Mouse (Mus musculus) layer of hippocampus, postnatal 36 days (tissue): Measurements from ENCODE around the gene Col6a3. TPM values are rescaled to one million over a fixed set of nuclear protein-coding genes. Genes with fewer than 3 reads are reported as not detected.

Experiments
- DNase-seq, 2 experiments: peaks; one replicate each; pipeline ENCODE4 v3.0.0; 2022
- total RNA-seq, 2 experiments: library from RNA; stranded (reverse); gene quantifications; 2 replicates each; pipeline ENCODE4 v1.2.3; 2021

Col6a3 gene
- 1 to 10 TPM; 3.7 to 4.3 TPM for total RNA-seq

GRCm38 (mm10) chr1:90843836-90844235, at the start of gene Col6a3:
TSS of gene Col6a3 (minus strand) at chr1:90843971.
- no peak for DNase-seq

DNA sequence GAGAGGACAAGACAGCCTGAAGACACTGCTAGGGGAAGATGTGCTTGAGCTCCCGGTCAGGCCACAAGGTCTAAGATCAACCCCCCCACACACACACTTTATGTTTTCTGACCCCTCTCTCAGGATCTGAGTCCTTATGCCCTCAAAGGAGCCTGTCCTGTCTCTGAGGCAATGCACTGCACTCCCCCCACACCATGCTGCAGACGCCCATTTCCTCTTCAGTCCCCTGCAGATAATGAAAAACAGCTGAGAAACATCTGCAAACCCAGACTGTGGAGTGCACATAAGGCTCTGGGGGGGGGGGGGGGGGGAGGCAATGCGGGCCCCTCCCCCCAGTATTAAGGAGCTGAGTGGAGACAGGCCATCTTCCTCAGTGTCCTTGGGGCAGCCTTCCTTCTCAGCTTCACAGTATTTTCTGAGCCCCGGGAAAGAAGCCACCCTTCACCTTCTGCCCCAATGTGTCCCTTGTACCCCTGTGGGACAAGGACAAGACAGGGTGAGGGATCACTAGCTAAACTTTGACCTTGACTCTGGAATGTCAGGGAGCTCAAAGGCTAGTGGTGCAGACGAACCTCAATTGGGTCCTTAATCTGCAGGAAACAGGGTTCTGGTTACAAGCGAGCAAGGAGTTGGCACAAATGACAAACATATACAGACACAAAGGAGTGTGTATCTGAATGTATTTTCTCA, 42.1 kb upstream of the Col6a3 start:
- no peak for DNase-seq

- DNase-seq: no peak
Observed at GRCm38 (mm10) chr1:90876486-90877270, 32.9 kb upstream of the Col6a3 start.

- no peak for DNase-seq
Observed at GRCm38 (mm10) chr1:90875961-90876360, 32.2 kb upstream of the Col6a3 start.

GRCm38 (mm10) chr1:90875371-90875770, 31.6 kb upstream of the Col6a3 start:
- no peak for DNase-seq

DNA sequence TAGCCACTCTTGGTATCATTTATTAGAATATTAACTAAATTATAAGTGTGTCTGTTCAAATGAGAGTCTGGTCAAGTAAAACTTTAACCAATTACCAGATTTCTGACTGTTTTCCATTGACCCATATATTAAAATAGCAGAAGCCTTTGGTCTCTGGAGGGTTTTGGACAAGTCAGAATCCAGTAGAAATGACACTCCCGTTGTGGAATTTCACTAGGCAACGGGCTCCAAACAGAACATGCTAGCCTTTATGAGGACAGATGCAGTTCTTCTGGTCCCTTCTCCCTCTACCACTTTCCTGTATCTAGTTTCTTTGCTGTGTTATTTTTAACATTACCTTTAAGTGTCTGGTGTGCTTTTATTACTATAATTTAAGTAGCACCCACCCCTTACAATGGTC, 26.8 kb upstream of the Col6a3 start:
- no peak for DNase-seq

- DNase-seq: no peak
Observed at GRCm38 (mm10) chr1:90866734-90867133, 23.0 kb upstream of the Col6a3 start.

GRCm38 (mm10) chr1:90855880-90856279, 12.1 kb upstream of the Col6a3 start:
- DNase-seq: no peak

DNA sequence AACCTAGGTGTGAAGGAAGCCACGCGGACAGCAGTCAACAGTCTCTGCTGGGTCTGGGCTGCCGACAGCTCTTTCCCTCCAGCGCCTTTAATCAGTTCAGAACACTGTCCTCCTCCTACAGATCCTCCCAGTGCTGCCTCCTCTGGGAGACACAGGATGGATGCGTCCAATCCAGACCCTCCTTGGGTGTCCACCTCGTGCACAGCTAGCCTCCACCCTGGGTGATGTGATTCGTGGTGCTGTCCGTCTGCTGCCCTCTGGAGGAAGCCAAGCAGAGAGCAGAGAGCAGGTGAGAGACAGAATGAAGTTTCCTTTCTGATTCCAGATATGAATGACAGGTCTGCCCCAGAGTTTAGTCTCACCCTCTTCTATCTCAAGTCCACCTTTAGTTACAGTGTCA, 6.1 kb upstream of the Col6a3 start:
- peak; percentile 18 to 19 for DNase-seq

- DNase-seq: no peak
Observed at GRCm38 (mm10) chr1:90845206-90845605, 1.4 kb upstream of the Col6a3 start.

DNA sequence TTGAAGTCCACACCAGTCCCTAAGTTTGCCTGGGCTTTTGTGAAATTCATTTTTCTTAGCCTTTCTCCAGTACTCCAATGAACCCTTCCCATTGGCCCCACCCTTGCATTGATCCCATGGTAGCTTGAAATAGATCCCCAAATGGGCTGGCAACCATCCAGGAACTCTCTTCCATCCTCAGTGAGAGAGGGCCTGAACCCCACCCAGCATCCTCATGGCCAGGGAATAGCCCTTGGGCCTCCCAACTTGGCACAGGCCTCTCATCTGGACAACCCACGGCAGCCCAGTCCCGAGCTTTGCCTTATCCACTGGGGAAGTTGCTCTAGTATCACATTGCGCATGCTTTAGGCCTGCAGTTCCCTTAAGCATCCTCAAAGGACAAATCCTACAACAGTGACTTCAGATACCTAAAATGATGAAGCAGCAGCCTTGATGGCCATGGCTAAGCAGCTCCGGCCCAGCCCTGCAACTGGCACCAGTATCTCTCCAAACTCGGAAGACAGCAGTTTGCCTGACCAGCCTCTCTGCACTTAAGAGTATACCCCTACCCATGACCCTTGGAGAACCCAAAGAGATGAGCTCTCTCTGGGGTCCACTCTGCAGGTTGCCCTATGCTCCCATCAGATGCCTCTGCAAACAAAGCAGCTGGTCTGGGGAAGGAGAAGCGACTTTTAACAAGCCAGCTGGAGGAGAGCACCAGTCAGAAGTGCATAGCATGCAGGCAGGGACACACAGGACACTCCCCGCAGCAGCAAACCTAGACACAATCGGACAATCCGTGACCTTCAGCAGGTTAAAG, 783 bp downstream of the Col6a3 start:
- no peak for DNase-seq

DNA sequence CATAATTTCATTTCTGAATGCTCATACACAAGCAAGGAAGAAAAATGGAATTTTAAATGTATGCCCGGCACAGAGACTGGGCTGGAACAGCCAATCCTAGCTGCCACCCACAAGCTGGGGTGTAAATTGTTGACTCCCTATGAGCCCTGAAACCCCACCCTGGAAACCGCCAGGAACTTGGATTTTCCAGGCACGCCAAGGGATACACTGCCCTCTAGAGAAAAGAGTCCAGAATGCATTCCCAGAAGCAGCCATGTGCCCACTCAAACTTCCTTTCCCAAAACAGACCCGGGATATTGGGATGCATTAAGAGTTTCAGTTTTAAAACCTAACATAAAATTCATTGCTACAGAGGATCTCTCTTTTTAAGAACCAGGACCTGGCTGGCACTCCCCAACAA, 3.5 kb downstream of the Col6a3 start:
- peak; percentile 47 to 60 for DNase-seq

GRCm38 (mm10) chr1:90838657-90839056, 5.1 kb downstream of the Col6a3 start:
- no peak for DNase-seq

- peak; percentile 61 for DNase-seq
Observed at GRCm38 (mm10) chr1:90838221-90838620, 5.5 kb downstream of the Col6a3 start.

DNA sequence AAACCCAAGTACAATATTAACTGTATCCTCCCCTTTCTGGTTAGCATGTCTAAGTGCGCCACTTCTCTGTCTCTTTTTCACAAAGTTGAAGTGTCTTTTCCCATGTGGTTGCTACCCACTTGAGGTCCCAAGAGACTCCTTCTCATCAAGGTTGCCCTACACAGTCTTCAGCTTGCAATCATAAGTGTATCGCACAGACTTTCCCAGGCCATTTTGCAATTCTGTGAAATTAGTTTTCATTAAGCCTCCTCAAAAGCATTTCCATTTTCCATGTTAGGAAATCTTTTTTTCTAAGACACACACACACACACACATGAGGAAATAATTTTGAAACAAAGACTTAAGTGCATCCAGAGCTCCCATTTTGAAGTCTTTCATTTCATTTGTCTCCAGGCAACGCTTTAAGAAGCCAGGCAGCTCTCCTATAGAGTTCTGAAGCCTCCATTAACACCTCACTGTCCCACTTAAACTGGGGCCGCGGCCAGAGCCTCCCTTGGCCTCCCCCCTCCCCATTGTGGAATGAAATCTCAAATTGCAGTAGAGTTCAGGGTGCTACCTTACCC, 7.5 kb downstream of the Col6a3 start:
- DNase-seq: no peak

DNA sequence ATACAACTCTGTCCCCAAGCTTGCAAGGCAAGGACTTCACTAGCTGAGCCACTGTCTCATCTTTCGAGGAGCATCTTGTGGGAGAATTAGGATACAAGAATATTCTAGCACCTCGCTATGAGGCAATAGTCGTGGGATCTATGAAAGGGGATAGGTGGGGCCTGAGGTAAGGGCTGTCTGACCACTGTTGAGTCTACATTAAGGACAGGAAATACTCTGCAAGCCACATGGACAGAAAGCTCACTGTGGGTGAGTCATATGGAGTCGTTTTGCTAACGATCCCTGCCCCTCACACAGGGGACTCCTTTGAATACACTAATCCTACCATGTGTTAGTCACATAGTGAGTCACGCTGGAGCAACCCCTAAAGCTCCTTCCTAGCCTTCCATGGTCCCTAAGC, 9.1 kb downstream of the Col6a3 start:
- DNase-seq: no peak

DNA sequence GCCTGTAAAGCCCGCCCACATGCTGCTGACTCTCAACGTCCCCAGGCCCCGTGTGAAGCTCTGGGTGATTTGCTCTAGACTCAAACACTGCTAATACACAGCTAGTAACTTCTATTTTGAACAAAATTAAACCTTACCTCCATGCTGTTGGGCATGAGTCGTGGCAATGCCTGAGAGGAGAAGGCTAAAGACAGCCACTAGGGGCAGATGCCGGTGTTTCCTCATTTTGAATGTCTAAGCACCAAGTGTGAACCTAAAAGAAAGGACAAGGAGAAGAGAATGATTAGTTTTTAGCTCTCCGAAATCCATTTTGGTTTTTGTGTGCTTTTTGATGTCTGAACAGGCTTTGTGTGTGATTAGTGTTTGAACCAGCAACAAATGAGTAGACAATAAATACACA, 13.8 kb downstream of the Col6a3 start:
- no peak for DNase-seq

DNA sequence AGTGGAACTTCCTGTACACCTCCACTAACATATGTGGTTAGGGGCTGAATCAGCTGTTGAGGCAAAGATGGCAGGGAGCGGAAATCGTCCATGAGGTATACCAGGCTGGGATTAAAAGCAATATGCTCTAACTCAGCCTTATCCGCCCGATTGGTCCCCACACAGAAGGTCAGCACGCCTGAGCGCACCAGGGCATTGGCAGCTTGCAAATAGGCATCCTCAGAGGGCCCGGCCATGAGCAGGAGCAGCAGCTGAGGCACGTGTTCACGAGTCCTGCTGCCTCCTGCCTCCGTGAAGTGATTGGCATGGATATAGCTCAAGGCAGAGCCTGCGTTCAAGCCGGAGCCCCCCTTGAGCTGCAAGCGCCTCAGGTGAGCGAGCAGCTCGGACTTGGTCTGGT, 30.5 kb downstream of the Col6a3 start:
- DNase-seq: no peak

GRCm38 (mm10) chr1:90808930-90809329, 34.8 kb downstream of the Col6a3 start:
- no peak for DNase-seq

- no peak for DNase-seq
Observed at GRCm38 (mm10) chr1:90803104-90803503, 40.7 kb downstream of the Col6a3 start.

- no peak for DNase-seq
Observed at GRCm38 (mm10) chr1:90801067-90801466, 42.7 kb downstream of the Col6a3 start.

- DNase-seq: no peak
Observed at GRCm38 (mm10) chr1:90800466-90800865, 43.3 kb downstream of the Col6a3 start.
